Mouse (Mus musculus) cerebellum, adult 9-11 months (tissue): ENCODE measurements at regions not wholly inside any gene's neighbourhood (a gene's known extent, or its start where the extent isn't known, plus 50 kb on each side); places are given as distances from the start of the nearest gene placed in this dataset.

ENCODE experiments used
- DNase-seq: peaks from one replicate; pipeline ENCODE4 v3.0.0; 2022

- DNase-seq = no peak
Measured at GRCm38 (mm10) chr7:76146385-76146784, 83.3 kb upstream of the Agbl1 start.

GRCm38 (mm10) chr7:76156869-76157268, 72.8 kb upstream of the Agbl1 start:
- DNase-seq = no peak

GRCm38 (mm10) chr7:76164191-76164590, 65.5 kb upstream of the Agbl1 start:
- DNase-seq = no peak

GRCm38 (mm10) chr7:76164735-76165630, 64.7 kb upstream of the Agbl1 start:
- DNase-seq = no peak

- DNase-seq = no peak
Measured at GRCm38 (mm10) chr7:76170481-76170880, 59.2 kb upstream of the Agbl1 start.

GRCm38 (mm10) chr7:76176235-76176634, 53.5 kb upstream of the Agbl1 start:
- no peak for DNase-seq

GRCm38 (mm10) chr7:76177420-76177819, 52.3 kb upstream of the Agbl1 start:
- DNase-seq = no peak
